Mouse (Mus musculus) stomach, embryonic 14.5 days (tissue): Measurements from ENCODE around the gene Adprhl1. TPM values are rescaled to one million over a fixed set of nuclear protein-coding genes. Genes with fewer than 3 reads are reported as not detected.

Experiments used
- ATAC-seq: fragments of 200-750 bp; cut with Nextera tagmentation; 2 replicates; pipeline ENCODE4 v1.8.0; 2017; ENCODE audit warnings: low read depth, moderate TSS enrichment; ENCODE audit not compliant: insufficient number of reproducible peaks, insufficient read depth, low FRiP score
- H3K27ac ChIP-seq: fragments of 300-500 bp; sonication (generic); 2 replicates; pipeline ENCODE4 v1.5.1; 2014; ENCODE audit warnings: mild to moderate bottlenecking, low read length, moderate library complexity, mixed read lengths
- H3K27me3 ChIP-seq: fragments of 300-500 bp; sonication (generic); 2 replicates; pipeline ENCODE4 v1.6.1; 2014; ENCODE audit warnings: low read length, control low read depth, mixed read lengths; ENCODE audit not compliant: control insufficient read depth, insufficient read depth
- H3K36me3 ChIP-seq: fragments of 300-500 bp; sonication (generic); 2 replicates; pipeline ENCODE4 v1.6.1; 2014; ENCODE audit warnings: mild to moderate bottlenecking, control low read depth, low read length, moderate library complexity, mixed read lengths; ENCODE audit not compliant: control insufficient read depth, insufficient read depth
- H3K4me1 ChIP-seq: fragments of 300-500 bp; sonication (generic); 2 replicates; pipeline ENCODE4 v1.6.1; 2014; ENCODE audit warnings: low read length, control low read depth, mixed read lengths; ENCODE audit not compliant: control insufficient read depth, insufficient read depth
- H3K4me2 ChIP-seq: fragments of 300-500 bp; sonication (generic); replicated peaks from 2 replicates; pipeline ENCODE4 v1.6.1; 2014; ENCODE audit warnings: low read depth, low read length, control low read depth
- H3K4me3 ChIP-seq: fragments of 300-500 bp; sonication (generic); 2 replicates; pipeline ENCODE4 v1.5.1; 2014; ENCODE audit warnings: low read depth, low read length, control low read depth
- H3K9ac ChIP-seq: fragments of 300-500 bp; sonication (generic); replicated peaks from 2 replicates; pipeline ENCODE4 v1.6.1; 2014; ENCODE audit warnings: low read depth, mild to moderate bottlenecking, control low read depth, low read length, moderate library complexity, mixed read lengths
- H3K9me3 ChIP-seq: fragments of 300-500 bp; sonication (generic); 2 replicates; pipeline ENCODE4 v1.6.1; 2016; ENCODE audit warnings: low read depth, low read length, control low read depth; ENCODE audit not compliant: control insufficient read depth
- WGBS: fragments of 180-500 bp; shearing (Covaris S2); extraction: QIAGEN DNeasy Blood & Tissue Kit; methylation state at CpG from one replicate; pipeline ENCODE4 v1.1.7; 2014; 5-methylcytosine and 5-hydroxymethylcytosine counted together
- polyA plus RNA-seq: library from polyadenylated mRNA; unstranded; fragments of >200 nt; fragmentation: Nextera tagmentation; extraction: Ambion mirVana; gene quantifications from 2 replicates; pipeline ENCODE4 v1.2.1, GENCODE M21; 2014

The Adprhl1 gene
- polyA plus RNA-seq, 1 experiment from 2014 or later: not detected

DNA sequence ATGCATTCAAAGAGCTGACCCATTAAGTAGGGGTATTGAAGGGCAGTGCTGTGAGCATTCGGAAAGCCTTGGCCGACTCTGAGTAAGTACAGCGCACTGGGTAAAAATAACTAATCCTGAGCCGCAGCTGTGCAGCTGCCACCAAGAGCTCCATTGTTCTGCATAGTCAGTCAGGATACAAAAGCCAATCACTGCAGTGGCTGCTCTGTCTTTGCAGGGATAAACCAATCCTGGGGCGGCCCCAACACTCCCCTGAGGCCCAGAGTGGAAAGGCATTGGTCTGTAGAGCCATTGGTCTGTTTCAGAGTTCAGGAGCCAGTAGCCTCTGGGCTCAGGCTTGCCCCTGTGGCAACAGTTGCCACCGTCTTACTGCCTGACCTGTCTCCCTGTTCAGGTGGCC, 27.7 kb downstream of the Adprhl1 start:
- H3K4me1 ChIP-seq: no peaks in the 10 kb centered on the region
- no peak overlapping the region for H3K27ac ChIP-seq
- H3K9me3 ChIP-seq: no peaks in the 10 kb centered on the region
- H3K9ac ChIP-seq: no peak overlapping the region
- no peaks in the 10 kb centered on the region for H3K27me3 ChIP-seq
- WGBS: 65% methylated on average over 6 of the region's 6 CpGs
- ATAC-seq: no peak
- H3K4me2 ChIP-seq: no peak overlapping the region
- H3K4me3 ChIP-seq: no peak overlapping the region
- no peaks in the 10 kb centered on the region for H3K36me3 ChIP-seq

DNA sequence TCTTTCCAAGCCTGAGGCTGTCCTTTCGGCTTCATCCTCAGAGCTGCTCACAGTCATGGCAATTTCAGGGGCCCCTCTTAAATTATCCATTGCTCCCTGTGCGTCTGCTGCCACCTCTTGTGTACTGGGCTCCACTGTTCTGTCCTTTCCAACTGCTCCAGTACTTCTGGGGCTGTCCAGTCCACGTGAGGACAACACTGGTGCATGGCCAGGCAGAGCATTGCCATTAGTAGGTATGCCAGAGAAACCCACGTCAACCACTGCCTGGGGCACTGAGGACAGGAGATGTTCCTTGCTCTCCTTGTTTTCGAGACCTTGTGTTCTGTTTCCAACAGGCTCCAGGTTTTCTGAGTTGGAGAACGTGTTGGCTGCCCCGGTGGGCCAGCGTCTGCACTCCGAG, 29.5 kb downstream of the Adprhl1 start:
- 79% methylated on average over 9 of the region's 9 CpGs for WGBS
- Histone ChIP-seq H3K4me3 (no peak overlapping the region), H3K36me3 (no peaks in the 10 kb centered on the region), H3K9me3 (no peaks in the 10 kb centered on the region), H3K4me1 (no peaks in the 10 kb centered on the region), H3K4me2 (no peak overlapping the region), H3K9ac (no peak overlapping the region), H3K27ac (no peak overlapping the region), H3K27me3 (no peaks in the 10 kb centered on the region)
- ATAC-seq: no peak

DNA sequence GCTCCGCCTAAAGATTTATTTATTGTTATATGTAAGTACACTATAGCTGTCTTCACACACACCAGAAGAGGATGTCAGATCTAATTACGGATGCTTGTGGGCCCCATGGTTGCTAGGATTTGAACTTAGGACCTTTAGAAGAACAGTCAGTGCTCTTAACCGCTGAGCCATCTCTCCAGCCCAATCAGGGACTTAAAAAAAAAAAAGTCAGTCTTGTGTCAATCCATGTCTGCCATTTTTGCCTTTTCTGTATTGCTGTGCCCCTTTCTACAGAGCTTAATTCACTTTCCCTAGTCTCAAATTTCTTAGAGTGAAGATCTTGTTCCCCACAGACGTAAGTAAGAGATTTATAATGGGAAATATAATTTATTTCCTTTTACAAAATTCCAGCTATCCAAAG, 35.5 kb downstream of the Adprhl1 start:
- no peaks in the 10 kb centered on the region for H3K27me3 ChIP-seq
- H3K9me3 ChIP-seq: no peaks in the 10 kb centered on the region
- no peak overlapping the region for H3K9ac ChIP-seq
- H3K4me3 ChIP-seq: no peak overlapping the region
- peaks cover 4% of the 10 kb centered on the region for H3K4me1 ChIP-seq
- H3K4me2 ChIP-seq: no peak overlapping the region
- ATAC-seq: no peak
- 76% methylated on average over 4 of the region's 4 CpGs for WGBS
- H3K36me3 ChIP-seq: no peaks in the 10 kb centered on the region
- H3K27ac ChIP-seq: no peak overlapping the region

DNA sequence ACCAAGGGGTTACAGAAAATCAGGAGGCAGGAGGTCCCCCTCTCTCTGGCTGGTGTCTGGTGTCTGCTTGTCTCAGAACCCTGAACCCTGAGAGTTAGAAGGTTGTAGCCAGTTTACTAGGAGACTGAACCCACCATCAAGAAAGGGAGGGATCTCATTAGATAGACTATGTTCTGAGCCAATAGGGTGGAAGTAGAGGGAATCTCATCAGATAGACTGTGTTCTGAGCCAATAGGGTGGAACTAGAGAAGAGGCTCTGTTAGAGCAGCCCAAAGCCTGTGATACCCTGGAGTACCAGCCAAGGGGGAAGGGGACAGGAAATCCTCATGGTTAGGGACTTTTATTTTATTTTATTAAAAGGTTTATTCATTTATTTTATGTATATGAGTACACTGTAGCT, 36.0 kb downstream of the Adprhl1 start:
- no peaks in the 10 kb centered on the region for H3K9me3 ChIP-seq
- H3K36me3 ChIP-seq: no peaks in the 10 kb centered on the region
- H3K27me3 ChIP-seq: no peaks in the 10 kb centered on the region
- H3K4me2 ChIP-seq: no peak overlapping the region
- H3K4me3 ChIP-seq: no peak overlapping the region
- H3K27ac ChIP-seq: no peak overlapping the region
- H3K4me1 ChIP-seq: peaks cover 7% of the 10 kb centered on the region
- ATAC-seq: no peak
- H3K9ac ChIP-seq: no peak overlapping the region

DNA sequence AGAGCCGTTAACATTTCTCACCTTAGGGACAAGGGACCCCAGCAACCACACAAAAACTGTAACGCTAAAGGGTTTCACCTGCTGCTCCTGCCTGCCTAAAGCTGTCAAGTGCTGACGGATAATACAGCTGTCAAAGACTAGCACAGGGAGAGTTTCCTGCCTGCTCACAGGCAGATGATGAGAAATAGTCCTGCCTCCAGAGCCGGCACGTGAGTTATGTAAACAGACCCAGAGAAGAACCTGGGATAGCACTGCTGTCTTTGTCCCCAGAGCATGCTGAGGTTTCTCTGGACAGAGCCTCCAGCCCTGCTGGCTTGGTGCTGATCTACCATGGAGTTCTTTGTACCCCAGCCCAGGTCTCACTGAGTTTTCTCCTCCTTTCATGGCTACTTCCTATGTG, 36.9 kb downstream of the Adprhl1 start:
- no peak for ATAC-seq
- WGBS: 10% methylated on average over 5 of the region's 5 CpGs
- no peak overlapping the region for H3K27ac ChIP-seq
- no peaks in the 10 kb centered on the region for H3K9me3 ChIP-seq
- no peak overlapping the region for H3K4me2 ChIP-seq
- H3K27me3 ChIP-seq: no peaks in the 10 kb centered on the region
- H3K4me3 ChIP-seq: no peak overlapping the region
- no peak overlapping the region for H3K9ac ChIP-seq
- no peaks in the 10 kb centered on the region for H3K36me3 ChIP-seq
- peaks cover 7% of the 10 kb centered on the region for H3K4me1 ChIP-seq

DNA sequence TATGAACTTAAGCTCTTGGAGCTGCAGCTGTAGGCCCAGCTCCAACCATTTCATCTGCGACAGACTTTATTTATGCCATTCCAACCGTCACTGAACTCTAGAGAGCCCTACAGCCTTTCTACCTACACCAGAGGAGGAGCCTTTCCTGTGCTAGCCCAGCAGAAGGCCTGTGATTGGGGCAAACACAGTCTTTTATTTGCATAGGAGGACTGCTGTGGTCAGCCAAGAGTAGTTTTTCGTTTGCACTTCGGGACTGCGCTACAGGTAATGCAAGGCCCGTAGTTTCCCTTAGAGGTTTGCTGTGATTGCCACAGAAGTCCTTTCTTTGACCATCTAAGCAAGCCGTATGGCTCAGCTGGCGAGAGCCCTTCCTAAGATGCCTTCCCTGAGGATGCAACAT, 37.6 kb downstream of the Adprhl1 start:
- Histone ChIP-seq H3K27me3 (no peaks in the 10 kb centered on the region), H3K9ac (no peak overlapping the region), H3K36me3 (no peaks in the 10 kb centered on the region), H3K27ac (no peak overlapping the region), H3K9me3 (no peaks in the 10 kb centered on the region), H3K4me1 (peaks cover 7% of the 10 kb centered on the region), H3K4me2 (no peak overlapping the region), H3K4me3 (no peak overlapping the region)
- WGBS: 56% methylated on average over 8 of the region's 8 CpGs
- no peak for ATAC-seq

DNA sequence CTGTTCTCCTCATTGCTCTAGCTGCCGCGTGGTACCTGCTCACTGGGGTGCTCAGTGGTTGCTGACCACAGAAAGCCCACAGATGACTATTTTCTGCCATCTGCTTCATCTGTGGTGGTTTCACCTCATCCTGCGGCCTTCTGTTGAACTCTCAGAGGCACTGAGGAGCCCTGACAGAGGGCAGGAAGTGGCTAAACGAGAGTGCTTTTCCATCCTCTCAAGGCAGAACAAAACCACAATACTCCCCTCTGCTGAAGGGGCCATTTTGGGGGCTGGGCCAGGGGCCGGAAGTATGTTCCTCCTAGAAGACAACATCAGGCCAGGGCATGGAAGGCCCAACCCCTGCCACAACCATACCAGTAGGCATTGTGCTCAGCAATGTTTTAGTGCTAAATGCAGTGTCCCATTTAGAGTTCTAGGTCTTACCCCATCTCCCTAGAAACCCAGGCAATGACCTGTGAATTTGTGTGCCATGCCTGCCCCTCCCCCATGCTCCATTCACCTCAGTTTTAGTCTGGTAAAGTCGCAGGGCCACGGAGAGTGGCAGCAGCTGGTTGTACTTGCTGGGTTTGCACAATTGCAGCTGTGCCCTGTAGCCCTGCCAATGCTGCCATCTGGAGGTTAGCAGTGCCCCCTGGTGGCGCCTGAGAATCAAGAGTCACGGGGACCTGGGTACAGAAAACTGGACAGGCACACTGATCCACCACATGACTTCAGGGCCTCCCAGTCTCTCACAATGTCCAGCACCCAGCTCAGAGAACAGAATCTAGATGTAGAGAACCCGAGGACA, 40.3 kb downstream of the Adprhl1 start:
- no peak overlapping the region for H3K9ac ChIP-seq
- no peaks in the 10 kb centered on the region for H3K9me3 ChIP-seq
- WGBS: 22% methylated on average over 10 of the region's 10 CpGs
- peaks cover 7% of the 10 kb centered on the region for H3K4me1 ChIP-seq
- H3K4me2 ChIP-seq: no peak overlapping the region
- no peak overlapping the region for H3K27ac ChIP-seq
- H3K27me3 ChIP-seq: no peaks in the 10 kb centered on the region
- ATAC-seq: peak; percentile 68; the same call in 1 of the 2 replicates
- no peak overlapping the region for H3K4me3 ChIP-seq
- H3K36me3 ChIP-seq: no peaks in the 10 kb centered on the region

DNA sequence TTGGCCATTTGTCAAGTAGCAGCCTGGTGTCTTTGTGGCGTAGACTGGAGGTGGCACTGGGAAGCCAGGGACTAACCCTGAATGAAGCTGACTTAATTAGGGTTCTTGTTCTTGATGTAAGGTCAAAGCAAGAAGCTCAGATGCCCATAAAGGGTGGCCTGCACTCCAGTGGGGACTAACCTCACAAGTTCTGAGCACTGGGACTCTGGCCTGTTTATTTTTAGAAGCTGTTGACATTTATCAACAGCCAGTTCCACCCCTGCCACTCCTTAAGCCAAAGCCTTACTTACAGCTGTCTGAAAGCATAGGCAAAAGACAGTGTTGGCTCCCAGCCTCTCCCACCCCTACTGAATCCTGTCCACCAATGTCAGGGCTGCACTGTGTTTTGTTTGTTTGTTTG, 44.2 kb downstream of the Adprhl1 start:
- no peak overlapping the region for H3K4me2 ChIP-seq
- H3K27me3 ChIP-seq: no peaks in the 10 kb centered on the region
- H3K4me1 ChIP-seq: peaks cover 13% of the 10 kb centered on the region
- no peak overlapping the region for H3K4me3 ChIP-seq
- 56% methylated on average over 1 of the region's 1 CpGs for WGBS
- ATAC-seq: no peak
- no peaks in the 10 kb centered on the region for H3K36me3 ChIP-seq
- H3K27ac ChIP-seq: no peak overlapping the region
- H3K9me3 ChIP-seq: no peaks in the 10 kb centered on the region
- H3K9ac ChIP-seq: no peak overlapping the region
